Mouse (Mus musculus) erythroblast, adult 5-6 weeks (primary cell): ENCODE results near the gene Polm. TPM values are rescaled to one million over a fixed set of nuclear protein-coding genes. Genes with fewer than 3 reads are reported as not detected.

Experiments used
- ATAC-seq: replicated peaks from 2 replicates; pipeline ENCODE4 v1.8.0; 2016; ENCODE audit warnings: moderate number of reproducible peaks, mild to moderate bottlenecking, moderate TSS enrichment, inconsistent platforms; ENCODE audit not compliant: poor library complexity, low FRiP score, severe bottlenecking
- total RNA-seq, 2 experiments: library from RNA; stranded (forward) in 1 of 2; stranded (reverse) in 1 of 2; fragments of 150-400 nt in 1 of 2; fragments of 200-764, 138-1000 nt in 1 of 2; gene quantifications; 2 replicates each; pipeline versions ENCODE4 v1.2.3 to v1.2.4; 2015 to 2017; ENCODE audit warnings: low replicate concordance in 2 of 2

The Polm gene
- total RNA-seq, 2 experiments from 2014 or later = 0.58 to 1.5 TPM

GRCm38 (mm10) chr11:5856479-5857130, 18.8 kb upstream of the Polm start:
- ATAC-seq = no peak

GRCm38 (mm10) chr11:5855902-5856301, 18.1 kb upstream of the Polm start:
- ATAC-seq = no peak

- no peak for ATAC-seq
These were observed 17.7 kb upstream of the Polm start for GRCm38 (mm10) chr11:5855481-5855880.

GRCm38 (mm10) chr11:5852314-5852713, 14.5 kb upstream of the Polm start:
- ATAC-seq = no peak

- ATAC-seq = no peak
These were observed 13.4 kb upstream of the Polm start for GRCm38 (mm10) chr11:5851021-5851736.

- ATAC-seq = no peak
These were observed 12.6 kb upstream of the Polm start for GRCm38 (mm10) chr11:5850452-5850851.

GRCm38 (mm10) chr11:5849316-5849715, 11.5 kb upstream of the Polm start:
- ATAC-seq = no peak; the same call in 1 of the 2 replicates

GRCm38 (mm10) chr11:5848741-5849140, 10.9 kb upstream of the Polm start:
- no peak for ATAC-seq

GRCm38 (mm10) chr11:5846639-5847345, 9.0 kb upstream of the Polm start:
- ATAC-seq = no peak

- no peak for ATAC-seq
These were observed 5.3 kb upstream of the Polm start for GRCm38 (mm10) chr11:5843131-5843530.

GRCm38 (mm10) chr11:5841751-5842150, 3.9 kb upstream of the Polm start:
- no peak for ATAC-seq

GRCm38 (mm10) chr11:5840346-5840745, 2.5 kb upstream of the Polm start:
- ATAC-seq = no peak

GRCm38 (mm10) chr11:5836126-5836525, 1.7 kb downstream of the Polm start:
- no peak for ATAC-seq

GRCm38 (mm10) chr11:5835057-5835456, 2.8 kb downstream of the Polm start:
- ATAC-seq = no peak

GRCm38 (mm10) chr11:5834506-5834905, 3.3 kb downstream of the Polm start:
- ATAC-seq = no peak

GRCm38 (mm10) chr11:5829327-5829726, 8.5 kb downstream of the Polm start:
- no peak for ATAC-seq

- no peak for ATAC-seq
These were observed 9.2 kb downstream of the Polm start for GRCm38 (mm10) chr11:5828509-5829191.

GRCm38 (mm10) chr11:5827931-5828330, 9.9 kb downstream of the Polm start:
- ATAC-seq = no peak

- ATAC-seq = no peak
These were observed 12.4 kb downstream of the Polm start for GRCm38 (mm10) chr11:5825432-5825831.

- ATAC-seq = no peak
These were observed 18.6 kb downstream of the Polm start for GRCm38 (mm10) chr11:5819223-5819622.
